Mouse (Mus musculus) cortical plate, adult 2 months (tissue): ENCODE measurements around the gene Mrc2.

Source experiments
- CTCF ChIP-seq: fragments of 200-500 bp; IDR thresholded peaks from 2 replicates; pipeline ENCODE4 v1.5.1; 2011; ENCODE audit warnings: mild to moderate bottlenecking, control low read depth, low read length; ENCODE audit not compliant: insufficient read depth; ENCODE audit errors: extremely low read depth
- POLR2A ChIP-seq: fragments of 200-500 bp; IDR thresholded peaks from 2 replicates; pipeline ENCODE4 v1.6.1; 2011; ENCODE audit warnings: mild to moderate bottlenecking, low read length, control low read depth; ENCODE audit not compliant: insufficient read depth; ENCODE audit errors: extremely low read depth

- no peak for TF ChIP-seq POLR2A
- TF ChIP-seq CTCF, result no peak
Observed at GRCm38 (mm10) chr11:105352954-105353890, 60.8 kb downstream of the Mrc2 start.
